Mouse (Mus musculus) spleen, adult 2 months (tissue): ENCODE measurements at regions not wholly inside any gene's neighbourhood (a gene's known extent, or its start where the extent isn't known, plus 50 kb on each side); places are given as distances from the start of the nearest gene placed in this dataset.

Experiments
- CTCF ChIP-seq: fragments of 200-500 bp; IDR thresholded peaks from 2 replicates; pipeline ENCODE4 v1.5.1; 2011; ENCODE audit warnings: mild to moderate bottlenecking, inconsistent platforms; ENCODE audit not compliant: insufficient read depth, insufficient read length, insufficient replicate concordance; ENCODE audit errors: extremely low read depth
- POLR2A ChIP-seq: fragments of 200-500 bp; IDR thresholded peaks from 2 replicates; pipeline ENCODE4 v1.6.1; 2011; ENCODE audit warnings: low read depth, low read length, inconsistent platforms

DNA sequence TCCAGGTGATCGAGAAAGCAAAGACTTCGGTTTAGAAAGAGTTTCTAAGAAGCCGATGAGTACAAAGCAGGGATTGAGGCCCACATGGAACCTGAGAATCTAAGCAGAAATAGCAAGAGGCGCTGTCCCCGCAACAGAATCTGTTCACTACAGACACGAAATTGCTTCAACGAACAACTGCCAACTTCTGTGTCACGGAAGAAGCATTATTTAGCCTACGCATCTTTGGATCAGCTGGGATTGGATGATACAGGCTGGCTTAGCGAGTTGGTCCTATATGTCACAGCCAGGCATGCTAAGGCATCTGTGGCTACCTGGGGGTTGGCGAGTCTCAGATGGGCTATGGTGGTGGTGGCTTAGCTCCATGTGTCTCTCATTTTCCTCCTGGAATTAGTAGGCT, 269.1 kb downstream of the CK137956 start:
- TF ChIP-seq POLR2A = no peak
- no peak for TF ChIP-seq CTCF
